Mouse (Mus musculus) ES-Bruce4 (cell line): Measurements from ENCODE around the gene Ak5.

Source experiments
- CTCF ChIP-seq: IDR thresholded peaks from one replicate; pipeline ENCODE4 v1.8.1; 2011; ENCODE audit warnings: low read depth, low read length
- EP300 ChIP-seq: IDR thresholded peaks from 2 replicates; pipeline ENCODE4 v1.6.1; 2011; ENCODE audit warnings: low read depth, low read length; ENCODE audit not compliant: insufficient read depth
- POLR2A ChIP-seq: IDR thresholded peaks from one replicate; pipeline ENCODE4 v1.8.1; 2011; ENCODE audit warnings: low read length; ENCODE audit not compliant: insufficient read depth

DNA sequence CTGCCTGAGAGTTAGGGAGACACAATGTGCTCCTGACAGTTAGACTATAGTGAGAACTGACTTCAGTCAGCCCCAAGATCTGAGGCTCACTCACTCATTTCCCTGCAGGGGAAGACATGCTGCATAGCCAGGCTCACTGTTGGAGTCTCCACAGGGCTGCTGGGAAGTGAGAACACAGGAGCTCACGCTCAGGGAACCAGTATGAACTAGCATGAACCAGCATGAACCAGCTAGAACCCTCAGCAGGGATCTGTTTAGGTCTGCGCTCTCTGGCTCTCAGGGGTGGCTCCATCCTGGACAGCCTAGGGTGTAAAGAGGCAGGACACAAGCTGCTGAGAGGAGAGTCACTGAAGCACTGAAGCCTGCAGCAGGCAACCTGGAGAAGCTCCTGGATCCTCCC, 81.2 kb downstream of the Ak5 start:
- TF ChIP-seq EP300: no peak
- no peak for TF ChIP-seq CTCF
- no peak for TF ChIP-seq POLR2A
